Mouse (Mus musculus) testis, postnatal 10 days (tissue): ENCODE data around the gene Rgl2.

Experiments used
- DNase-seq: peaks from one replicate; pipeline ENCODE4 v3.0.0; 2021; ENCODE audit warnings: low spot score

Rgl2 gene

DNA sequence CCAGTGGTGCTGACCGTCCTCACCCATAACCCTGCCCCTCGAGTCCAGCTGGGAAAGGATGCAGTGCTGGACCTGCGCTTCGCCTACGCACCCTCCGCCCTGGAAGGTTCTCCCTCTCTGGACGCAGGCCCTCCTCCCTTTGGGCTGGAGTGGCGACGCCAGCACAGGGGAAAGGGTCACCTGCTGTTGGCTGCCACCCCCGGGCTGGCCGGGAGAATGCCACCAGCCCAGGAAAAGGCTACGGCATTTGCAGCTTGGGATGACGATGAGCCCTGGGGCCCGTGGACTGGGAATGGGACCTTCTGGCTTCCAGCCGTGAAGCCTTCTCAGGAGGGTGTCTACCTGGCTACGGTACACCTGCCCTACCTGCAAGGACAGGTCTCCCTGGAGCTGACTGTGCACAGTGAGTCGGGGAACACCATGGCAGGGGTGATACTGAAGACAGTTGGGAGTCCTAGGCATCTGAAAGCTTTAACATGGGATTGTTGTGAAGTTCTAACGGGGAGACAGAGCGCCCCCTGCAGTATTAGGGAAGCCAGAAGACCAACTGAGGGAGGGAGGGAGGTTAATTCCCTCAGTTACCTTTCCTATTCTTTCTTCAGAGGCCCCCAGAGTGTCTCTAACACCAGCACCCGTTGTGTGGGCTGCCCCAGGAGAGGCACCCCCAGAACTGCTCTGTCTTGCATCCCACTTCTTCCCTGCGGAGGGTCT lies 3.8 kb upstream of the Rgl2 start:
- peak; percentile 47 for DNase-seq

DNA sequence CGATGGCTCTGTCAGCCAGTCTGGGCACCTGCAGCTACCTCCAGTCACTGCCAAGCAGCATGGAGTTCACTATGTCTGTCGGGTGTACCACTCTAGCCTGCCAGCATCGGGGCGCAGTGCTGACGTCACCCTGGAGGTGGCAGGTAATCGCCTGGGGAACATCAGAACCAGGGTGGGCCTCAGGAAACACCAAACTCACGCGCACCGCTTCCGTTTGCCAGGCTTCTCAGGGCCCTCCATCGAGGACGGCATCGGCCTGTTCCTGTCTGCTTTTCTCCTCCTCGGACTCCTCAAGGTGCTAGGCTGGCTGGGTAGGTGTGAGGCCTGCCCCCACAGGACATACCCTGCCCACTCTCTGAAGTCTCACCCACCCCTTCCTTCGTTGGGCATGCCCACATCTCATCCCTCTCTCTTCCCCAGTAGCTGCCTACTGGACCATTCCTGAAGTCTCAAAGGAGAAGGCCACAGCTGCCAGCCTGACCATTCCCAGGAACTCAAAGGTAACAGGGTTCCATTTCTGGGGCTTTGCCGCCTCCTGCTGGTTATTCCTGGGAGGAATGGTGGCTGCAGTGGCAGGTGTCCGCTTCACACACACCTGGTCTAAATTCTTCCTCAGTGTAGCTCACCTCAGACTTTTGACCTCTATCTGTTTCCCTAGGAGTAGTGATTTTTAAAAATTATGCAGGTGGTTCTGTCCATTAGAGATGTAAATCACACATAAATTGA lies 3.0 kb upstream of the Rgl2 start:
- peak; percentile 70 for DNase-seq

DNA sequence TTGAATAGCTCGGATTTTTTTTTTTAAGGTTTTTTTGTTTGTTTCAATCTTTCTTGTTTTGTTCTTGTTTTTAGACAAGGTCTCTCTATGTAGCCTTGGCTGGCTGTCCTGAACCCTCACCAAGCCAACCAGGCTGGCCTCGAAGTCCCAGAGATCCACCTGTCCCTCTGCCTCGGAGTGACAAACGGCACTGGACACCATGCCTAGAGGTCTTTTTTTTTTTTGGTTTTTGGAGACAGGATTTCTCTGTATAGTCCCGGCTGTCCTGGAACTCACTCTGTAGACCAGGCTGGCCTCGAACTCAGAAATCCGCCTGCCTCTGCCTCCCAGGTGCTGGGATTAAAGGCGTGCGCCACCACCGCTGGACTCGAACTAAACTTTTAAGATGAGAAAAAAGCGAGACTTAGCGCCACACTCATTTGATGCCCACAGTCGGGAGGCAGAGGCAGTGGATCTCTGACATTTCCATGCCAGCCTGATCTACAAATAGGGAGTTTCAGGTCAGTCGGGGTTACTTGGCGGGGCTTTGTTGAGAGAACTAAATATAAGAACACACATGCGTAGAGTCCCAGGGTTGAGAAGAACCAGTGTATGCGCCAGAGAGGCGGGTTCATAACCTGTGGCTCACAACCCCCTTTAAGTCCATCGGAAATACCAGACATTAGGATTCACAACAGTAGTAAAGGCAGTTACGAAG lies 944 bp upstream of the Rgl2 start:
- no peak for DNase-seq

DNA sequence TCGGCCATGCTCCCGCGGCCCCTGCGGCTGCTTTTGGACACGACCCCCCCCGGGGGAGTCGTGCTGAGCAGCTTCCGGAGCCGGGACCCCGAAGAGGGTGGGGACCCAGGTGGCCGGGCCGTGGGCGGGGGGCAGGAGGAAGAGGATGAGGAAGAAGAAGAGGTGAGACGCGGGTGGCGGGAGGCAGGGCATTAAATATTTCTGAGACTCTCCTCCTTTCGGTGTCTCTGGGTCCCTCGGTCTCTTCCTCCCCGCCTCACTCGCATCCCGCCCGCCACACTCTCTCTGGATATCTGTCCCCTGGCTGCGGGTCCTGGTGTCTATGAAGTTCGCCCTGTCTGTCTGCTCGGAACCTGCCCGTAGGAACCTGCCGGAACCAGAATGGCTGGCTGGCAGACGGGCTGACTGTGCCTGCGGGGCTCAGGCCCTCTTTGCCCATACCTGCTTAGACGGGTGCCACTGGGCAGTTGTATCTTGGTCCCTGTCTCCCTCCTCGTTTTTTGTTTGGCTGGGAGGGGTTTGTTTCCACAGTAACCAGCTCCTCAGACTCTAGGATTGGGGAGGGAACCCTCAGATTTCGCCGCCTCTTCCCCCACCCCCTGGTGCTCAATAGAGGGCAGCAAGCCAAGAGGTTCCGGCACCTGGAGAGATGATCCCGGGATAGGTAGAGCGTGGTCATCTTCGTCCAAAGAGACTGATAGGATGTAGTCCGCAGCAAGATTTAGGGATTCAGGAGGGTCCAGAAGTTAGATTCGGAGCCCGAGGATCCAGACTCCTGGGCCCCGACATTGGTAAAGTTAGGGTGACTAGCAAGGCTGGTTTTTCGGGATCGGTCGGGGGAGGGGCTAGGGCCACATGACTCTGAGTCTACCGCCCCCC lies 1.2 kb downstream of the Rgl2 start:
- DNase-seq = peak; percentile 72

DNA sequence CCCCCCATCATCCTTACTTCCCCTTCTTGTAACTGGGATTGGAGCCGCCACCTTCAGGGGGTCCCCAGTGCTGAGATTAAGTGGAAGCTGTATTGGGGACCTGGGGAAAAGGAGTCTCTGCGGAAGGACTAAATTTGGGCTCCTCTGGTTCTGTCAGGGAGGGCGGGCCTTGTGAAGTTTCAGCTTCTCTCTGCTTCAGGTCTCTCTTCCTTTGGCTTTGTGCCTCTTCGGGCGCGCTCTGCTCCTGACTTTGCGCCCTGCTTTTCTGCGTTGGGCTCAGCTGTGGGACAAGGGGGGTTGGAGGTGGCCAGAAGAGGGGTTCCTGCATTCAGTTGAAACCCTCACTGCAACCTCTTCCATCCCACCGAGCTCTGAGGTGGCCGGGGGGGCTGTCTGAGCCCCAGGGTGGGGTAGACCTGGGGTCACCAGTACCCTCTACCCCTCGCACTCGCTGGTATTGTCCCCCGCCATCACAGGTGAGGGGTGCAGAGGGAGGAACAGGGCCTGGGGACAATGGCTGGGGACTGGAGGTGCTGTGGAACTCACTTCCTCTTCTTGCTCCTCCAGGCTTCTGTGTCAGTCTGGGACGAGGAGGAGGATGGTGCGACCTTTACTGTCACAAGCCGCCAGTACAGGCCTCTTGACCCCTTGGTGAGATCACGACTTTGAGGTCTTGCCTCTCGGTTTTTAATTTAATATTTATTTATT lies 2.0 kb downstream of the Rgl2 start:
- peak; percentile 48 for DNase-seq

DNA sequence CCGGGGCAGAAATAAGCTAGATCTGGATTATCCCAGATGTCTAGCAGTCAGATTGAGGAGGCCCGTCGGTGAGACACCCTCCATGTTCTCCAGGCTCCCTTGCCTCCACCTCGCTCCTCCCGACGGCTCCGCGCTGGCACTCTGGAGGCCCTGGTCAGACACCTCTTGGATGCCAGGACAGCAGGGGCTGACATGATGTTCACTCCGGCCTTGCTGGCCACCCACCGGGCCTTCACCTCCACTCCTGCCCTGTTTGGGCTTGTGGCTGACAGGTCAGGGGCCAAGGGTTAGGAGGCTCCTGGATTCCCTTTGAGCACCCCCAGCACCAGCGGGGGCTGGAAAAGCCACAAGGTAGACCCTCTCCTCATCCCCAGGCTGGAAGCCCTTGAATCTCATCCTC lies 2.6 kb downstream of the Rgl2 start:
- DNase-seq = peak; percentile 52

DNA sequence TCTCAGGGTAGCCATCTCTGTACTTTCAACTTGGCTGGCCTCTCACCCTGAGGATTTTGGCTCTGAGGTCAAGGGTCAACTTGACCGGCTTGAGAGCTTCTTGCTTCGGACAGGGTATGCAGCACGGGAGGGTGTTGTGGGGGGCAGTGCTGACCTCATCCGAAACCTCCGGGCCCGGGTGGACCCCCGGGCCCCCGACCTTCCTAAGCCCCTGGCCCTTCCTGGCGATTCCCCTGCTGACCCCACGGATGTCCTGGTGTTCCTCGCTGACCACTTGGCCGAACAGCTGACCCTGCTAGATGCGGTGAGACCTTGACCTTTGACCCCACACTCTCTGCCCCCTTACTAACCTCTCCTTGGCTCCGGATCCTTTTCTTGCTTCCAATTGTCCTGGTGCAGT lies 3.1 kb downstream of the Rgl2 start:
- peak; percentile 48 for DNase-seq

DNA sequence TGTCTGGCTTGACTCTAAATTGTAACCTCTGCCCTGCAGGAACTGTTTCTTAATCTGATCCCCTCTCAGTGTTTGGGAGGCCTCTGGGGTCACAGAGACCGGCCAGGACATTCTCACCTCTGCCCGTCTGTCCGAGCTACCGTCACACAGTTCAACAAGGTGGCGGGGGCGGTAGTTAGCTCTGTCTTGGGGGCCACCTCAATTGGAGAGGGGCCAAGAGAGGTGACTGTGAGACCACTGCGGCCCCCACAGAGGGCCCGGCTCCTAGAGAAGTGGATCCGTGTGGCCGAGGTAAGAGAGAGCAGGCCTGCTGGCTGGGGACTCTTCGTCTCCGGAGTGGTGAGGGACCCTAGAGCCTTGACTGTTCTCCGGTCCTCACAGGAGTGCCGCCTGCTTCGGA lies 3.6 kb downstream of the Rgl2 start:
- no peak for DNase-seq

DNA sequence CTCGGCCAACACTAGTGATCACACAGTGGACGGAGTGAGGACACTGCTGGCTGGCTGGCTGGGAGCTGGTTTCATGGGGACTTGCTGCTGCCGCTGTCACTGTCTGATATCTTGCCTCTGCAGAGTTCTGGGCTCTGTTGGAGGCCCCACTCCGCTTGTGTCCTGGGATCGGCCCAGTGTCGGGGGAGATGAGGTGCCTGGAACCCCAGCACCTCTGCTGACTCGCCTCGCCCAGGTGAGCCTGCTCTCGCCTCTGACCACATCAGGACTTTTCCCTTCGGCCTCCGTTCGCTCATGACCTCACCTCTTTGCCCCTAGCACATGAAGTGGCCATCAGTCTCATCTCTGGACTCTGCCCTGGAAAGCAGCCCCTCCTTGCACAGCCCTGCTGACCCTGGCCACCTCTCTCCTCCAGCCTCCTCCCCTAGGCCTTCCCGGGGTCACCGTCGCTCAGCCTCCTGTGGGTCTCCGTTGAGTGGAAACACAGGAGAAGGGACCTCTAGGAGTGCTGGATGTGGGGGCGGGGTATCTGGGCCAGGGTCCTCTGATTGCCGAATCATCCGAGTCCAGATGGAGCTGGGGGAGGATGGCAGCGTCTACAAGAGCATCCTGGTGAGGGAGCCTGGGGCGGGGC lies 6.2 kb downstream of the Rgl2 start:
- DNase-seq = peak; percentile 54

DNA sequence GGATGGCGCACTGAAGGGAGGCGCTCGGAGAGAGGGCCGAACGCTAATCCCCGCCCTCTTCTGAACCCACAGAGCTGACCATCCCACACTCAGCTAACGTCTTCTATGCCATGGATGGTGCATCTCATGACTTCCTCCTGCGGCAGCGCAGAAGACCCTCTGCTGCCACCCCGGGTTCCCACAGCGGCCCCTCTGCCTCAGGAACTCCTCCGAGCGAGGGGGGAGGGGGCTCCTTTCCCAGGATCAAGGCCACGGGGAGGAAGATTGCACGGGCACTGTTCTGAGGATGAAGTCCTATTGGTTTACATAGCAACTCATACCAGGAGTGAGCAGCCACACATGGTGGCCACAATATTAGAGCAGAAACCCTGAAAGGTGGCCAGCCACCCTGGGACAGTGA lies 7.7 kb downstream of the Rgl2 start:
- DNase-seq = peak; percentile 49

DNA sequence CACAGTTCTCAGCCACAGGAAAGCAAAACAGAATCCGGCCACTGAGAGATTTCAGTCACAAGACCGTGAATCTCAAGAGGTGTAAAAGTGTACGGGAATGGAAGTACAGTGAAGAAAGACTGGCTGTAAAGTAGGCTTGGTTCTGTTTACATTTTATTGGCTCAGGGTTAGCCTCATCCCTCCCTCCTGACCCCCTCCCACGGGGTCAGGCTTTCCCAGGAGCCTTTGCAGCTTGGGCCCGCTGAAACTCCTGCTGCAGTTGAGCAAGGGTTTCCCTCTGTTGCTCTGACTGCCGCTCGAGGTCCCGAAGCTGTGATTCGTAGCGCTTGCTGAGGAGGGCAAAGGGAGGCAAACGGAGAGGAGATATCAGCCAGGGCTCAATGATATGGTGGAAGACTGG lies 9.4 kb downstream of the Rgl2 start:
- peak; percentile 47 for DNase-seq

DNA sequence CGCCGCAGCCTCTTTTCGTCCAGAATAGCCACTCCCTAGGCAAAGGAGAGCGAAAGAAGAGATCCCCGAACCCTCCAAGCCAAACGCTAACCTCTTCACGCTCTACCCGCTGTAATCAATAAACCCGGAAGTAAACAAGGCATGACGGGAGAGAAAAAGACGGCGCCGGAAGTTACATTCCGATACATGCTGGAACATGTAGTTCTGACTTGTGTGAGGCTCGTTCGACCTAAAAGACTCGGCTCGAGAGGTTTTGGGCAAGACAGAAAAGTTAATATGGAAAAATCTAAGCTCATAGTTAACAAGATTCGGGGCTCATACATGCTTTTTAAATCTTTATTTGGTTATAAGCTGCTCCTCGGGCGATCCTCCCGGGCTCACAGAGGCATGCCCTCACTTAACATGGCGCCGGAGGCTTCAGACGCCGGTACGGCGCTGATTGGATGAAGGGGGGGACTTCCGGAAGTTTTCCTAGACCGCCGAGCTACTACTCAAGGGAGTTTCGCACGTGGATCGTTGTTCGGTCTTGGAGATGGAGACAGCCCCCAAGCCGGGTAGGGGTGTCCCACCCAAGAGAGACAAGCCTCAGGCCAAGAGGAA lies 11.0 kb downstream of the Rgl2 start, which contains the start of the genes Pfdn6 and Wdr46:
TSS of gene Pfdn6 (minus strand) at position 138 of the 600 bp plus-strand sequence.
TSS of gene Wdr46 (plus strand) at position 455 of the 600 bp plus-strand sequence.
- DNase-seq = peak; percentile 92

DNA sequence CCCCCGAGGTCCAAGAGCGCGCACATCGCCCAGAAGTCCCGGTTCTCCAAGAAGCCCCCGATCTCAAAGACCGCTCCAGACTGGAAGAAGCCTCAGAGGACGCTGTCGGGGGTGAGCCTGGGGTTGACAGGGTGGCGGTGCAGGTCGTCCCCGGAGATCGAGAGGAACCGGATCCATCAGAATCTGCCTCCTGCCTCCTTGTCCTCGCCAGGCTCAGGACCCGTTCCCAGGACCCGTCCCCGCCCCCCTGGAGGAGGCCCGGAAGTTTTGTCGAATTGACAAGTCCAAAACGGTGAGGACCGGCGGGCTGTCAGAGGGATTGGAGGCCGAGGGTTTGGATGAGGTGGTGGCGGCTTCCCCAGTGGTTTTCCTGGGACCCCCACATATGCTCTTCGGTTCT lies 11.6 kb downstream of the Rgl2 start:
- DNase-seq = peak; percentile 73

DNA sequence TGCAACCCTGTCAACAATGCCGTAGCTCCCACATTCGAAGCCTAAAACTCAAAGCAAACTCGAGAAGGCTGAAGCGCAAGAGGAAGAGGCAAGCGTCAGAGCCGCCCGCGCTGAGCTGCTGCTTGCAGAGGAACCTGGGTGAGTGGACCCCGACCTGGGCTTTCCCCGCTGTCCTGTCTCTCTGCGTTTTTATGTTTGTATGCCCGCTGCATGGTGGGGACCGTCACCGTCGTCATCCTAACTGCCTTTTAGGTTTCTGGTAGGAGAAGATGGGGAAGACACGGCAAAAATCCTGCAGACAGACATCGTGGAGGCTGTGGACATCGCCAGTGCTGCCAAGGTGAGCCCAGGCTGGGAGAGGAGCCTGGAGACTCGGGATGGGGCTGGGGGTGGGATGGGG lies 12.0 kb downstream of the Rgl2 start:
- DNase-seq = no peak

DNA sequence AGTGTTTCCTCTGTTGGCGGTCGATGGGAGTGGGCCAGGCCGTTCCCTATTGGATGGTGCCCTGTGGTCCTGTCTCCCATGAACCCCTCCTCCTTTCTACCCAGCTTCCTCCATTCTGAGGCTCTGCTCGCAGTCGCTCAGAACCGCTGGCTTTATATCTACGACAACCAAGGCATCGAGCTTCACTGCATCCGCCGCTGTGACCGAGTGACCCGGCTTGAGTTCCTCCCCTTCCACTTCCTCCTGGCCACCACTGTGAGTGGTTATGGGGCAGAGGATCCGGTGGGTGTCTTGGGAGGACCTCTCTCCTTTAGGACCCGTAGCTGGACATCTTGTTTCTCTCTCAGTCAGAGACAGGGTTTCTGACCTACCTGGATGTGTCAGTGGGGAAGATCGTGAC lies 14.1 kb downstream of the Rgl2 start:
- DNase-seq = no peak

DNA sequence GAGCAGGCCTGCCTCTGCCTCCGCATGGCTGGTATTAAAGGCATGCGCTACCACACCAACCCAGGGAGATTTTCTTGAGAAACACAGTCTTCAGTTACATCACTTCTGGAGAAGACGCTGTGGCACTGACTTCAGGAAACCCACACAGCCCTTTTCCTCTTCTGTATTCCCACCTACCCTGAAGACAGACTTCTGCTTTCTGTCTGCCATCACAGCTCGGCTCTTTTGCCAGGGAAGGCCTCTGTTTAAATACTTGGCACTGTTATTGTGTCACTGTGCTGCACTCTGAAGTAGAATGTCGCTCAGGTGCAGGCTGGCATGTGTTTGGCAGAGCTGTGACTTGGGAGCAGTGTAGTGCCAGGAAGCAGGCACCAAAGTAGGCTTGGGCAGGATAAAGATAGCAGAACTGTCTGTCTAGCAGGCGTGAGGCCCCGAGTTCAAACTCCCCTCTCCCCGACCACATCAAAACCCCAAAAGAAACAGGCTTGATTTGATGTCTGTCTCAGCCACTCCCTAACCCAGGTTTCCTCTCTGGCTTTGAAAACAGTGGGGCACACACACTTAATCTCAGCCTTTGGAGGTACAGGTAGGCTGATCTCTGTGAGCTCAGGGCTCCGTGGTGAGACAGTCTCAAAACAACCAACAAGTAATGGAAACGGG lies 18.2 kb downstream of the Rgl2 start:
- DNase-seq = no peak

DNA sequence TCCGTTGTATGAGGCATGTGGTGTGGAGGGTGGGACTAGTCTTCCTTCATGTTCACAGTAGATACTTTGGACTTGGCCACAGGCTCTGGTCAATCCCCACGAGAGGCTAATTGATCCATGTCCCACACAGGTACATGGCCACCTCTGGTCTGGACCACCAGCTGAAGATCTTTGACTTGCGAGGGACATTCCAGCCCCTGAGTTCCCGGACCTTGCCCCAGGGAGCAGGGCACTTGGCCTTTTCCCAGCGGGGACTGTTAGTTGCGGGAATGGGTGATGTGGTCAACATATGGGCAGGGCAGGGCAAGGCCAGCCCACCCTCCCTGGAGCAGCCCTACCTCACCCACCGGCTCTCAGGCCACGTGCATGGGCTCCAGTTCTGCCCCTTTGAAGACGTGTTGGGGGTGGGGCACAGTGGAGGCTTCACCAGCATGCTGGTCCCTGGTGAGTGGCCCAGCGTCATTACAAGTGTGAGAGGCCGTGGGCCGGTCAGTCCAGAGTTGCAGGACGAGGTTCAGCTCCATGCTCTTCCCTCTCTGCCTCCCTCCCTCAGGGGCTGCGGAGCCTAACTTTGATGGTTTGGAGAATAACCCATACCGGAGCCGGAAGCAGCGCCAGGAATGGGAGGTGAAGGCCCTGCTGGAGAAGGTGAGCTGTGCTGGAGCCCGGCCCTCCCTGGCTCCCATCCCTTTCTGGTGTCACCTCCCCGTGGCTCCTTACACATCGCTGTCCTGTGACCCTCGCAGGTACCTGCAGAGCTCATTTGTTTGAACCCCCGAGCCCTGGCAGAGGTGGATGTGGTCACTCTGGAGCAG lies 19.0 kb downstream of the Rgl2 start:
- no peak for DNase-seq

DNA sequence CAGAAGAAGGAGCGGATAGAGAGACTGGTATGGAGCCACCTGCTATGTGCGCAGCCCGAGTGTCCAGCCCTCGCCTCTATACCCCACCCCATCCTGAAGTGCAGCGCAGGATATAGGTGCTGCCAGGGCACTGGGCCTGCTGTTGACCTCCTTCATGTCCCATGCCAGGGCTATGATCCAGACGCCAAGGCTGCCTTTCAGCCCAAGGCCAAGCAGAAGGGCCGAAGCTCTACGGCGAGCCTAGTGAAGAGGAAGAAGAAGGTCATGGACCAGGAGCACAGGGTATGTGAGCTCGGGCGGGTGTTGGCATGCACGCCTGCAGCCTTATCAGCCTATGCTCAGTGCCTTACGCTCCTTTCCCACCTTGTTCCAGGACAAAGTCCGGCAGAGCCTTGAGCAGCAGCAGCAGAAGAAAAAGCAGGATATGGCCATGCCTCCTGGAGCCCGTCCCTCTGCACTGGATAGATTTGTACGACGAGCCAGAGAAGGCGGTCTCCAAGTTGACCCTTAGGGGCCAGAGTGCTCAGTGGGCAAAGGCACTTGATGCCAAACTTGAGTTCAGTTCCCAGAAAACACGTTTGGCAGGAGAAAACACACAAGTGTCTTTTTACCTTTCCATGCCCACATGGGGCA lies 19.7 kb downstream of the Rgl2 start:
- DNase-seq = no peak
